Mouse (Mus musculus) gastrocnemius, adult 8-10 months (tissue): ENCODE results near the gene Krt78. TPM values are rescaled to one million over a fixed set of nuclear protein-coding genes. Genes with fewer than 3 reads are reported as not detected.

Experiments
- total RNA-seq, 4 experiments: library from RNA; stranded (reverse); gene quantifications; 2 replicates each; pipeline ENCODE4 v1.2.4; 2022

Krt78 gene
- total RNA-seq, 4 experiments from 2014 or later: not detected

Other genes with a start within 250 kb of the Krt78 start
- gene Krt5, start 241.4 kb downstream of the Krt78 start, total RNA-seq: not detected
- not detected for gene Krt71, start 211.2 kb downstream of the Krt78 start, total RNA-seq
- gene Krt72, start 167.8 kb downstream of the Krt78 start, total RNA-seq: not detected
- gene Krt73, start 151.9 kb downstream of the Krt78 start, total RNA-seq: not detected
- gene Krt2, start 136.1 kb downstream of the Krt78 start, total RNA-seq: not detected
- not detected for gene Krt1, start 103.5 kb downstream of the Krt78 start, total RNA-seq
- gene Krt77, start 84.6 kb downstream of the Krt78 start, total RNA-seq: not detected
- gene Krt76, start 61.4 kb downstream of the Krt78 start, total RNA-seq: not detected
- gene Krt4, start 29.6 kb downstream of the Krt78 start, total RNA-seq: not detected
- gene Krt79, start 14.0 kb downstream of the Krt78 start, total RNA-seq: not detected
- gene Krt8, start 50.2 kb upstream of the Krt78 start, total RNA-seq: under 1 TPM in 1 of 4 experiments, not detected in 3; 0.32 TPM
- 1 to 10 TPM in 1 of 4 experiments, under 1 TPM in 3; 0.29 to 2.0 (median 0.42) TPM for gene Krt18, start 73.9 kb upstream of the Krt78 start, total RNA-seq
- 100 to 1,000 TPM; 227 to 269 (median 241) TPM for gene Eif4b, start 119.5 kb upstream of the Krt78 start, total RNA-seq
- 10 to 100 TPM; 17.3 to 37.7 (median 32.0) TPM for gene Tns2, start 146.1 kb upstream of the Krt78 start, total RNA-seq
- 1 to 10 TPM; 6.8 to 8.7 (median 7.3) TPM for gene Spryd3, start 181.9 kb upstream of the Krt78 start, total RNA-seq
- gene Igfbp6, start 190.1 kb upstream of the Krt78 start, total RNA-seq: 10 to 100 TPM; 14.2 to 49.0 (median 27.1) TPM
- gene Soat2, start 196.2 kb upstream of the Krt78 start, total RNA-seq: under 1 TPM in 2 of 4 experiments, not detected in 2; 0.10 to 0.21 TPM
- 10 to 100 TPM; 25.6 to 28.1 (median 26.8) TPM for gene Zfp740, start 249.0 kb upstream of the Krt78 start, total RNA-seq